Mouse (Mus musculus) liver, embryonic 14.5 days (tissue): ENCODE data around the gene Sspo.

Experiments used
- CTCF ChIP-seq: IDR thresholded peaks from 2 replicates; pipeline ENCODE4 v1.5.1; 2016; ENCODE audit warnings: antibody characterized with exemption, low read depth, control low read depth
- EP300 ChIP-seq: IDR thresholded peaks from 2 replicates; pipeline ENCODE4 v1.6.1; 2016; ENCODE audit warnings: antibody characterized with exemption, low read depth

DNA sequence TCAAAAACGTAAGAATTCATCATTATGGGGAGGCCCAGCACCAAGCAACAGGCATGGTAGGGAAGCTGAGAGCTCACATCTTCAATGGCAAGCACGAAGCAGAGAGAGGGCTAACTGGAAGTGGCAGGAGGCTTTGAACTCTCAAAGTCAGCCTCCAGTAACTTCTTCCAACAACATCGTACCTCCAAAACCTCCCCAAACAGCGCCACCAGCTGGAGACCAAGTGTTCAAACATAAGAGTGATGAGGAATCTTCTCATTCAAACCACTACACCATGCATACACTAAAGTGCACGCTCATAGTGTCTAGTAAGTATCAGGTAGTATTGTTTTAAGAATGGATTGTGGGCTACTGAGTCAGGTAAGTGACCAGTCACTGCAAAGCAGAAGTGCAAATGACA lies 24.0 kb upstream of the Sspo start:
- TF ChIP-seq CTCF (no peak), EP300 (no peak)
